Mouse (Mus musculus) heart, embryonic 14.5 days (tissue): ENCODE results near the gene Kcnn3. TPM values are rescaled to one million over a fixed set of nuclear protein-coding genes. Genes with fewer than 3 reads are reported as not detected.

Experiments used
- ATAC-seq: fragments of 200-750 bp; cut with Nextera tagmentation; 2 replicates; pipeline ENCODE4 v1.8.0; 2017; ENCODE audit warnings: low read depth, moderate TSS enrichment; ENCODE audit not compliant: insufficient number of reproducible peaks, insufficient read depth, low FRiP score
- H3K27ac ChIP-seq, 2 experiments: fragments of 200-500 bp in 1 of 2; fragments of 300-500 bp in 1 of 2; sonication (generic) in 1 of 2; replicated peaks in 1 of 2; 2 replicates each; pipeline ENCODE4 v1.5.1; 2012 to 2014; ENCODE audit warnings: low read depth in 2 of 2, low read length in 2 of 2, control low read depth in 1 of 2, mild to moderate bottlenecking in 1 of 2, mixed read lengths in 1 of 2; ENCODE audit not compliant: control insufficient read depth in 1 of 2, insufficient read depth in 1 of 2
- H3K27me3 ChIP-seq: fragments of 300-500 bp; sonication (generic); 2 replicates; pipeline ENCODE4 v1.6.1; 2014; ENCODE audit warnings: mild to moderate bottlenecking, low read length, control low read depth; ENCODE audit not compliant: control insufficient read depth, insufficient read depth
- H3K36me3 ChIP-seq: fragments of 300-500 bp; sonication (generic); 2 replicates; pipeline ENCODE4 v1.6.1; 2014; ENCODE audit warnings: mild to moderate bottlenecking, control low read depth, low read length, mixed read lengths; ENCODE audit not compliant: control insufficient read depth, insufficient read depth
- H3K4me1 ChIP-seq, 2 experiments: fragments of 200-500 bp in 1 of 2; fragments of 300-500 bp in 1 of 2; sonication (generic) in 1 of 2; 2 replicates each; pipeline ENCODE4 v1.6.1; 2012 to 2014; ENCODE audit warnings: low read length in 2 of 2, control low read depth in 1 of 2, mixed read lengths in 1 of 2; ENCODE audit not compliant: control insufficient read depth in 2 of 2, insufficient read depth in 2 of 2
- H3K4me2 ChIP-seq: fragments of 300-500 bp; sonication (generic); 2 replicates; pipeline ENCODE4 v1.6.1; 2014; ENCODE audit warnings: mild to moderate bottlenecking, low read length
- H3K4me3 ChIP-seq, 2 experiments: fragments of 200-500 bp in 1 of 2; fragments of 300-500 bp in 1 of 2; sonication (generic) in 1 of 2; 2 replicates each; pipeline ENCODE4 v1.5.1; 2012 to 2014; ENCODE audit warnings: low read length in 2 of 2, mild to moderate bottlenecking in 2 of 2, control low read depth in 1 of 2, low read depth in 1 of 2, moderate library complexity in 1 of 2; ENCODE audit not compliant: control insufficient read depth in 1 of 2, insufficient read depth in 1 of 2
- H3K9ac ChIP-seq: fragments of 300-500 bp; sonication (generic); 2 replicates; pipeline ENCODE4 v1.6.1; 2014; ENCODE audit warnings: mild to moderate bottlenecking, low read length
- H3K9me3 ChIP-seq: fragments of 300-500 bp; sonication (generic); 2 replicates; pipeline ENCODE4 v1.6.1; 2016; ENCODE audit warnings: low read length, control low read depth; ENCODE audit not compliant: control insufficient read depth
- WGBS: fragments of 180-500 bp; shearing (Covaris S2); extraction: QIAGEN DNeasy Blood & Tissue Kit; methylation state at CpG from one replicate; pipeline ENCODE4 v1.1.7; 2014; 5-methylcytosine and 5-hydroxymethylcytosine counted together
- polyA plus RNA-seq: library from polyadenylated mRNA; unstranded; fragments of >200 nt; fragmentation: Nextera tagmentation; extraction: Ambion mirVana; gene quantifications from 2 replicates; pipeline ENCODE4 v1.2.1, GENCODE M21; 2014

Gene Kcnn3
- polyA plus RNA-seq, 1 experiment from 2014 or later, result 3.1 TPM

GRCm38 (mm10) chr3:89535147-89535546, 15.2 kb downstream of the Kcnn3 start:
- H3K9ac ChIP-seq, result no peak overlapping the region
- no peak for ATAC-seq
- peak overlapping the region in 1 of 2 experiments; percentile 34; a peak in 1 of 4 replicates for H3K27ac ChIP-seq
- H3K4me1 ChIP-seq, result peaks cover 11 to 18% of the 10 kb centered on the region in 2 experiments
- H3K27me3 ChIP-seq, result peaks cover 33% of the 10 kb centered on the region
- 83% methylated on average over 2 of the region's 2 CpGs for WGBS
- no peak overlapping the region for H3K4me3 ChIP-seq
- H3K9me3 ChIP-seq, result no peaks in the 10 kb centered on the region
- no peak overlapping the region for H3K4me2 ChIP-seq
- no peaks in the 10 kb centered on the region for H3K36me3 ChIP-seq

- Histone ChIP-seq H3K4me1 (peaks cover 10 to 21% of the 10 kb centered on the region in 2 experiments), H3K27me3 (0 out of 2 replicates have a peak, but pooled peaks cover 17% of the 10 kb centered on the region), H3K9me3 (no peaks in the 10 kb centered on the region), H3K4me2 (no peak overlapping the region), H3K9ac (no peak overlapping the region), H3K27ac (no peak overlapping the region), H3K4me3 (no peak overlapping the region), H3K36me3 (no peaks in the 10 kb centered on the region)
- ATAC-seq, result no peak
- 71% methylated on average over 10 of the region's 10 CpGs for WGBS
Measured at GRCm38 (mm10) chr3:89539036-89539739, 19.2 kb downstream of the Kcnn3 start.

GRCm38 (mm10) chr3:89539740-89540370, 19.9 kb downstream of the Kcnn3 start:
- H3K4me2 ChIP-seq, result no peak overlapping the region
- 0 out of 2 replicates have a peak, but pooled peaks cover 17% of the 10 kb centered on the region for H3K27me3 ChIP-seq
- peaks cover 6 to 14% of the 10 kb centered on the region in 2 experiments for H3K4me1 ChIP-seq
- no peaks in the 10 kb centered on the region for H3K36me3 ChIP-seq
- 45% methylated on average over 9 of the region's 9 CpGs for WGBS
- no peak overlapping the region for H3K4me3 ChIP-seq
- no peak overlapping the region for H3K27ac ChIP-seq
- H3K9me3 ChIP-seq, result no peaks in the 10 kb centered on the region
- no peak overlapping the region for H3K9ac ChIP-seq
- ATAC-seq, result no peak

DNA sequence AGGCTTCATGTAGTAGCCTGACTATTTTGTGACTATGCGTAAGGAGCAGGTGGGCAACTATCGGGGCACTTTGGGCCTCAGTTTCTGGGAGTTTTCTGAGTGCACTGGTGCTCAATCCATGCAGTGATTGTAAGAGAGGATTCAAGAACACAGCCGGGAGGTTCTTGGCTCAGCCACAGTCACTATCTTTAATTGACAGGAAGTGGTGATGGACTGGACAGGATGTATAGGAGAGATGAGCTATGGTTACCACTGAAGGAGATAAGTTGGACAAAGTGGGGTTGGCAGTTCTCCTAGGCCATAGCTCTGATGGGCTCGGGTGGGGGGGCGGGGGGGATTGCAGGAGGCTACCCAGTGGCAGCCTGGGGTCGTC, 20.4 kb downstream of the Kcnn3 start:
- Histone ChIP-seq H3K9me3 (no peaks in the 10 kb centered on the region), H3K4me2 (no peak overlapping the region), H3K9ac (no peak overlapping the region), H3K4me1 (peaks cover 6 to 9% of the 10 kb centered on the region in 2 experiments), H3K36me3 (no peaks in the 10 kb centered on the region), H3K27ac (no peak overlapping the region), H3K4me3 (no peak overlapping the region), H3K27me3 (0 out of 2 replicates have a peak, but pooled peaks cover 17% of the 10 kb centered on the region)
- ATAC-seq, result no peak
- WGBS, result 63% methylated on average over 6 of the region's 6 CpGs

DNA sequence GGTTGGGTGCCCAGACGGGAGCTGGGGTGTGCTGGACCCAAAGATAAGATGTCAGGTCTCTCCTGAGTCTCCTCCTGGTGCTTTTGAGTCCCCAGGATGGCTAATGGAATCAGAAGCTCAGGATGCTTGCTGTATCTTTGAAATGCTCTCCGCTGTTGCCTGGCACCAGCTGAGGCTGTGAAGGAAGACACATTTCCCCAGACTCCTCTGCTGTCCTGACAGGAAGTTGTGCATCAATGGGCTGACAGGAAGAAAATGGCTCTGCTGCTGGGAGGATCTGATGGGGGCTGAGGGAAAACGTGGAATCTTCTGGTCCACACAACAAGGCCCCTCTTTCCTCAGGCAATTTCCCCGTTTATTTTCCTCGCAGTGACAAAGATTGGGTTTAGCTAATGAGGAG, 27.0 kb downstream of the Kcnn3 start:
- Histone ChIP-seq H3K9ac (no peak overlapping the region), H3K4me1 (no peaks in the 10 kb centered on the region), H3K27me3 (no peaks in the 10 kb centered on the region), H3K4me2 (no peak overlapping the region), H3K9me3 (no peaks in the 10 kb centered on the region), H3K27ac (no peak overlapping the region), H3K36me3 (no peaks in the 10 kb centered on the region), H3K4me3 (no peak overlapping the region)
- WGBS, result 29% methylated on average over 5 of the region's 5 CpGs
- no peak for ATAC-seq

- Histone ChIP-seq H3K9ac (no peak overlapping the region), H3K4me1 (no peaks in the 10 kb centered on the region; a peak in 1 of 4 replicates), H3K4me2 (no peak overlapping the region), H3K27ac (no peak overlapping the region), H3K4me3 (no peak overlapping the region), H3K27me3 (no peaks in the 10 kb centered on the region), H3K36me3 (no peaks in the 10 kb centered on the region), H3K9me3 (no peaks in the 10 kb centered on the region)
- ATAC-seq, result no peak
- WGBS, result 65% methylated on average over 2 of the region's 2 CpGs
Measured at GRCm38 (mm10) chr3:89548805-89549204, 28.8 kb downstream of the Kcnn3 start.

- Histone ChIP-seq H3K9ac (no peak overlapping the region), H3K4me3 (no peak overlapping the region), H3K9me3 (no peaks in the 10 kb centered on the region), H3K27me3 (no peaks in the 10 kb centered on the region), H3K4me1 (no peaks in the 10 kb centered on the region; a peak in 1 of 4 replicates), H3K36me3 (no peaks in the 10 kb centered on the region), H3K4me2 (no peak overlapping the region), H3K27ac (no peak overlapping the region)
- no peak for ATAC-seq
- 50% methylated on average over 4 of the region's 4 CpGs for WGBS
Measured at GRCm38 (mm10) chr3:89549488-89549887, 29.5 kb downstream of the Kcnn3 start.
